Mouse (Mus musculus) layer of hippocampus, postnatal 36 days (tissue): ENCODE results near the gene Tmem130. TPM values are rescaled to one million over a fixed set of nuclear protein-coding genes. Genes with fewer than 3 reads are reported as not detected.
A peak's percentile ranks its signal among the peaks of the same experiment; 100 is the strongest.

Experiments
- DNase-seq, 2 experiments: peaks; one replicate each; pipeline ENCODE4 v3.0.0; 2022
- total RNA-seq, 2 experiments: library from RNA; stranded (reverse); gene quantifications; 2 replicates each; pipeline ENCODE4 v1.2.3; 2021

Gene Tmem130
- total RNA-seq, 2 experiments from 2014 or later: 126 to 139 TPM

GRCm38 (mm10) chr5:144729216-144729615 lies 32.4 kb downstream of the Tmem130 start:
- DNase-seq: no peak

- DNase-seq: no peak
Measured at GRCm38 (mm10) chr5:144728237-144728636, 33.4 kb downstream of the Tmem130 start.

- DNase-seq: peak; percentile 71 to 78
Measured at GRCm38 (mm10) chr5:144727119-144727518, 34.5 kb downstream of the Tmem130 start.

GRCm38 (mm10) chr5:144725554-144725953 lies 36.1 kb downstream of the Tmem130 start:
- DNase-seq: no peak

- no peak for DNase-seq
Measured at GRCm38 (mm10) chr5:144724926-144725325, 36.7 kb downstream of the Tmem130 start.

- DNase-seq: no peak
Measured at GRCm38 (mm10) chr5:144720281-144720680, 41.3 kb downstream of the Tmem130 start.

GRCm38 (mm10) chr5:144719781-144720180 lies 41.8 kb downstream of the Tmem130 start:
- peak in 1 of 2 experiments; percentile 24 for DNase-seq

GRCm38 (mm10) chr5:144717186-144717585 lies 44.4 kb downstream of the Tmem130 start:
- DNase-seq: no peak

- no peak for DNase-seq
Measured at GRCm38 (mm10) chr5:144713371-144713770, 48.2 kb downstream of the Tmem130 start.

- peak; percentile 41 to 42 for DNase-seq
Measured at GRCm38 (mm10) chr5:144707603-144708002, 54.0 kb downstream of the Tmem130 start.

GRCm38 (mm10) chr5:144703464-144704368 lies 57.9 kb downstream of the Tmem130 start:
- peak in 1 of 2 experiments; percentile 11 for DNase-seq

GRCm38 (mm10) chr5:144695289-144696060 lies 66.1 kb downstream of the Tmem130 start:
- no peak for DNase-seq

- DNase-seq: no peak
Measured at GRCm38 (mm10) chr5:144694161-144694560, 67.5 kb downstream of the Tmem130 start.

GRCm38 (mm10) chr5:144691421-144691820 lies 70.2 kb downstream of the Tmem130 start:
- DNase-seq: no peak

- DNase-seq: no peak
Measured at GRCm38 (mm10) chr5:144688371-144688770, 73.2 kb downstream of the Tmem130 start.

Other genes starting within 250 kb of the Tmem130 start
- 10 to 100 TPM; 44.0 to 52.2 TPM for gene Nptx2, start 215.9 kb downstream of the Tmem130 start, total RNA-seq
- gene Trrap, start 5.9 kb upstream of the Tmem130 start, total RNA-seq: 100 to 1,000 TPM; 160 to 181 TPM
- gene Smurf1, start 204.0 kb upstream of the Tmem130 start, total RNA-seq: 10 to 100 TPM; 28.7 to 29.9 TPM